Mouse (Mus musculus) lung, embryonic 15.5 days (tissue): ENCODE measurements around the gene Hmg20a. TPM values are rescaled to one million over a fixed set of nuclear protein-coding genes. Genes with fewer than 3 reads are reported as not detected.
A peak's percentile ranks its signal among the peaks of the same experiment; 100 is the strongest.
"Not testable (repeated sequence)": the region's sequence is repeated elsewhere in the genome, so short reads cannot be mapped to it uniquely, and the experiment has no call there.

ENCODE experiments used
- ATAC-seq: fragments of 200-750 bp; cut with Nextera tagmentation; 2 replicates; pipeline ENCODE4 v1.8.0; 2017; ENCODE audit warnings: moderate number of reproducible peaks, borderline replicate concordance; ENCODE audit not compliant: low FRiP score, low TSS enrichment; ENCODE audit errors: extremely low read depth
- H3K27ac ChIP-seq: fragments of 300-500 bp; sonication (generic); 2 replicates; pipeline ENCODE4 v1.5.1; 2015; ENCODE audit warnings: moderate library complexity, mild to moderate bottlenecking, inconsistent platforms
- H3K27me3 ChIP-seq: fragments of 300-500 bp; sonication (generic); 2 replicates; pipeline ENCODE4 v1.6.1; 2015; ENCODE audit warnings: inconsistent platforms
- H3K36me3 ChIP-seq: fragments of 300-500 bp; sonication (generic); 2 replicates; pipeline ENCODE4 v1.6.1; 2015; ENCODE audit warnings: inconsistent platforms
- H3K4me1 ChIP-seq: fragments of 300-500 bp; sonication (generic); 2 replicates; pipeline ENCODE4 v1.6.1; 2015; ENCODE audit warnings: inconsistent platforms
- H3K4me2 ChIP-seq: fragments of 300-500 bp; sonication (generic); 2 replicates; pipeline ENCODE4 v1.6.1; 2015; ENCODE audit warnings: inconsistent platforms, mild to moderate bottlenecking, moderate library complexity
- H3K4me3 ChIP-seq: fragments of 300-500 bp; sonication (generic); 2 replicates; pipeline ENCODE4 v1.5.1; 2015; ENCODE audit warnings: mild to moderate bottlenecking, inconsistent platforms
- H3K9ac ChIP-seq: fragments of 300-500 bp; sonication (generic); 2 replicates; pipeline ENCODE4 v1.6.1; 2015; ENCODE audit warnings: inconsistent platforms
- H3K9me3 ChIP-seq: fragments of 300-500 bp; sonication (generic); 2 replicates; pipeline ENCODE4 v1.6.1; 2016; ENCODE audit warnings: inconsistent platforms
- WGBS: fragments of 180-500 bp; shearing (Covaris S2); methylation state at CpG from one replicate; pipeline ENCODE4 v1.1.7; 2015; 5-methylcytosine and 5-hydroxymethylcytosine counted together
- polyA plus RNA-seq: library from polyadenylated mRNA; unstranded; fragments of >200 nt; fragmentation: Nextera tagmentation; extraction: Ambion mirVana; gene quantifications from 2 replicates; pipeline ENCODE4 v1.2.1, GENCODE M21; 2015

The Hmg20a gene
- polyA plus RNA-seq, 1 experiment from 2014 or later: 59.9 TPM

GRCm38 (mm10) chr9:56415935-56416607, 2.3 kb upstream of the Hmg20a start:
- WGBS: 22% methylated on average over 4 of the region's 4 CpGs
- Histone ChIP-seq H3K4me3 (peak overlapping the region; percentile 91), H3K27me3 (no peaks in the 10 kb centered on the region), H3K9me3 (no peaks in the 10 kb centered on the region), H3K9ac (peak overlapping the region; percentile 94; the same call in 1 of the 2 replicates), H3K4me2 (peak overlapping the region; percentile 65), H3K4me1 (peaks cover 30% of the 10 kb centered on the region), H3K27ac (peak overlapping the region; percentile 98; the same call in 1 of the 2 replicates), H3K36me3 (no peaks in the 10 kb centered on the region)
- no peak for ATAC-seq

GRCm38 (mm10) chr9:56417415-56417947, 928 bp upstream of the Hmg20a start:
- peak overlapping the region; percentile 94 for H3K9ac ChIP-seq
- peak; percentile 72 for ATAC-seq
- peak overlapping the region; percentile 65 for H3K4me2 ChIP-seq
- H3K4me3 ChIP-seq: peak overlapping the region; percentile 91
- H3K27ac ChIP-seq: peak overlapping the region; percentile 98
- peaks cover 41% of the 10 kb centered on the region for H3K4me1 ChIP-seq
- no peaks in the 10 kb centered on the region for H3K27me3 ChIP-seq
- no peaks in the 10 kb centered on the region for H3K9me3 ChIP-seq
- no peaks in the 10 kb centered on the region for H3K36me3 ChIP-seq
- 0% methylated on average over 40 of the region's 40 CpGs for WGBS

- Histone ChIP-seq H3K27me3 (no peaks in the 10 kb centered on the region), H3K4me3 (peak overlapping the region; percentile 91), H3K9me3 (no peaks in the 10 kb centered on the region), H3K4me1 (peaks cover 43% of the 10 kb centered on the region), H3K27ac (peak overlapping the region; percentile 96), H3K36me3 (no peaks in the 10 kb centered on the region), H3K9ac (peak overlapping the region; percentile 65), H3K4me2 (peak overlapping the region; percentile 65)
- peak; percentile 28 for ATAC-seq
- whole genome bisulfite sequencing: under 1% methylated on average over 11 of the region's 11 CpGs
Measured at GRCm38 (mm10) chr9:56418738-56419239, 380 bp downstream of the Hmg20a start.

GRCm38 (mm10) chr9:56420236-56420635, 1.8 kb downstream of the Hmg20a start:
- ATAC-seq: no peak
- H3K9ac ChIP-seq: no peak overlapping the region
- H3K27me3 ChIP-seq: no peaks in the 10 kb centered on the region
- H3K4me2 ChIP-seq: 0 out of 2 replicates have a peak overlapping the region, but pooled peaks have one; percentile 12
- no peaks in the 10 kb centered on the region for H3K9me3 ChIP-seq
- peaks cover 39% of the 10 kb centered on the region for H3K4me1 ChIP-seq
- no peak overlapping the region for H3K27ac ChIP-seq
- H3K4me3 ChIP-seq: no peak overlapping the region
- 74% methylated on average over 1 of the region's 1 CpGs for WGBS
- H3K36me3 ChIP-seq: no peaks in the 10 kb centered on the region

GRCm38 (mm10) chr9:56420892-56421601, 2.6 kb downstream of the Hmg20a start:
- H3K4me1 ChIP-seq: peaks cover 33% of the 10 kb centered on the region
- H3K36me3 ChIP-seq: no peaks in the 10 kb centered on the region
- H3K4me3 ChIP-seq: no peak overlapping the region
- 72% methylated on average over 9 of the region's 9 CpGs for WGBS
- H3K9ac ChIP-seq: no peak overlapping the region
- H3K27ac ChIP-seq: no peak overlapping the region
- no peak overlapping the region for H3K4me2 ChIP-seq
- ATAC-seq: no peak
- no peaks in the 10 kb centered on the region for H3K9me3 ChIP-seq
- no peaks in the 10 kb centered on the region for H3K27me3 ChIP-seq

- H3K4me1 ChIP-seq: peaks cover 30% of the 10 kb centered on the region
- H3K9me3 ChIP-seq: no peaks in the 10 kb centered on the region
- H3K27ac ChIP-seq: no peak overlapping the region
- WGBS: 77% methylated on average over 5 of the region's 5 CpGs
- ATAC-seq: no peak
- H3K4me2 ChIP-seq: no peak overlapping the region
- no peaks in the 10 kb centered on the region for H3K36me3 ChIP-seq
- no peaks in the 10 kb centered on the region for H3K27me3 ChIP-seq
- H3K9ac ChIP-seq: no peak overlapping the region
- no peak overlapping the region for H3K4me3 ChIP-seq
Measured at GRCm38 (mm10) chr9:56421991-56422390, 3.6 kb downstream of the Hmg20a start.

- H3K36me3 ChIP-seq: no peaks in the 10 kb centered on the region
- H3K27ac ChIP-seq: no peak overlapping the region
- H3K4me3 ChIP-seq: no peak overlapping the region
- H3K27me3 ChIP-seq: no peaks in the 10 kb centered on the region
- ATAC-seq: no peak
- peaks cover 23% of the 10 kb centered on the region for H3K4me1 ChIP-seq
- H3K4me2 ChIP-seq: no peak overlapping the region
- no peak overlapping the region for H3K9ac ChIP-seq
- no peaks in the 10 kb centered on the region for H3K9me3 ChIP-seq
- WGBS: 80% methylated on average over 4 of the region's 4 CpGs
Measured at GRCm38 (mm10) chr9:56424861-56425260, 6.5 kb downstream of the Hmg20a start.

- no peak overlapping the region for H3K4me3 ChIP-seq
- 53% methylated on average over 5 of the region's 5 CpGs for WGBS
- no peak overlapping the region for H3K9ac ChIP-seq
- H3K4me1 ChIP-seq: no peaks in the 10 kb centered on the region
- no peaks in the 10 kb centered on the region for H3K9me3 ChIP-seq
- no peak for ATAC-seq
- H3K27me3 ChIP-seq: no peaks in the 10 kb centered on the region
- H3K4me2 ChIP-seq: no peak overlapping the region
- H3K27ac ChIP-seq: 0 out of 2 replicates have a peak overlapping the region, but pooled peaks have one; percentile 30
- H3K36me3 ChIP-seq: no peaks in the 10 kb centered on the region
Measured at GRCm38 (mm10) chr9:56435821-56436526, 17.6 kb downstream of the Hmg20a start.

- not testable (repeated sequence) for H3K9ac ChIP-seq, H3K4me3 ChIP-seq, H3K9me3 ChIP-seq, H3K4me1 ChIP-seq, H3K36me3 ChIP-seq, H3K27me3 ChIP-seq, ATAC-seq, H3K4me2 ChIP-seq, H3K27ac ChIP-seq
- 92% methylated on average over 29 of the region's 29 CpGs for WGBS
Measured at GRCm38 (mm10) chr9:56437300-56437892, 19.0 kb downstream of the Hmg20a start.

- Histone ChIP-seq H3K27me3 (no peaks in the 10 kb centered on the region), H3K9ac (no peak overlapping the region), H3K36me3 (no peaks in the 10 kb centered on the region), H3K9me3 (no peaks in the 10 kb centered on the region), H3K4me3 (no peak overlapping the region), H3K4me1 (no peaks in the 10 kb centered on the region; the same call in 1 of the 2 replicates), H3K4me2 (no peak overlapping the region), H3K27ac (no peak overlapping the region)
- 72% methylated on average over 7 of the region's 7 CpGs for WGBS
- ATAC-seq: no peak
Measured at GRCm38 (mm10) chr9:56439699-56440098, 21.3 kb downstream of the Hmg20a start.

- Histone ChIP-seq H3K4me3 (no peak overlapping the region), H3K9ac (no peak overlapping the region), H3K4me2 (no peak overlapping the region), H3K27me3 (no peaks in the 10 kb centered on the region), H3K36me3 (no peaks in the 10 kb centered on the region), H3K4me1 (peaks cover 8% of the 10 kb centered on the region; the same call in 1 of the 2 replicates), H3K9me3 (no peaks in the 10 kb centered on the region), H3K27ac (no peak overlapping the region)
- no peak for ATAC-seq
- 65% methylated on average over 6 of the region's 6 CpGs for whole genome bisulfite sequencing
Measured at GRCm38 (mm10) chr9:56451570-56451969, 33.2 kb downstream of the Hmg20a start.
